Mouse (Mus musculus) CH12.LX (cell line): ENCODE measurements around the gene Mfsd4b1.

Experiments used
- MYC ChIP-seq: IDR thresholded peaks from 2 replicates; pipeline ENCODE4 v1.6.1; 2011; ENCODE audit warnings: low read depth, mild to moderate bottlenecking, improper control_type of control experiment, low read length
- POLR2A ChIP-seq: IDR thresholded peaks from 2 replicates; pipeline ENCODE4 v1.6.1; 2011; ENCODE audit warnings: low read depth, mild to moderate bottlenecking, improper control_type of control experiment, low read length

GRCm38 (mm10) chr10:40058786-40059120 lies 33.7 kb upstream of the Mfsd4b1 start:
- TF ChIP-seq POLR2A = no peak
- TF ChIP-seq MYC = no peak
